Mouse (Mus musculus) left cerebral cortex, adult 11 months (tissue): ENCODE measurements around the gene Ttc27.
A peak's percentile ranks its signal among the peaks of the same experiment; 100 is the strongest.
"Not testable (repeated sequence)": the region's sequence is repeated elsewhere in the genome, so short reads cannot be mapped to it uniquely, and the experiment has no call there.

Source experiments
- DNase-seq: peaks from one replicate; pipeline ENCODE4 v3.0.0; 2022; ENCODE audit warnings: low spot score

Ttc27 gene

GRCm38 (mm10) chr17:74717618-74718151 lies at the start of gene Ttc27:
TSS of gene Ttc27 (plus strand) at chr17:74717732.
- peak; percentile 87 for DNase-seq

- DNase-seq = no peak
These were observed 49.5 kb upstream of the Ttc27 start for GRCm38 (mm10) chr17:74668010-74668409.

- DNase-seq = no peak
These were observed 47.5 kb upstream of the Ttc27 start for GRCm38 (mm10) chr17:74670031-74670430.

GRCm38 (mm10) chr17:74672446-74672845 lies 45.1 kb upstream of the Ttc27 start:
- no peak for DNase-seq

- peak; percentile 26 for DNase-seq
These were observed 44.3 kb upstream of the Ttc27 start for GRCm38 (mm10) chr17:74673251-74673650.

GRCm38 (mm10) chr17:74678061-74678460 lies 39.5 kb upstream of the Ttc27 start:
- no peak for DNase-seq

GRCm38 (mm10) chr17:74684927-74685326 lies 32.6 kb upstream of the Ttc27 start:
- DNase-seq = no peak

GRCm38 (mm10) chr17:74688555-74688954 lies 29.0 kb upstream of the Ttc27 start:
- DNase-seq = no peak

GRCm38 (mm10) chr17:74689406-74689805 lies 28.1 kb upstream of the Ttc27 start:
- DNase-seq = no peak

GRCm38 (mm10) chr17:74701661-74702060 lies 15.9 kb upstream of the Ttc27 start:
- DNase-seq = not testable (repeated sequence)

- no peak for DNase-seq
These were observed 12.1 kb upstream of the Ttc27 start for GRCm38 (mm10) chr17:74705480-74705879.

GRCm38 (mm10) chr17:74706593-74706992 lies 10.9 kb upstream of the Ttc27 start:
- DNase-seq = no peak

- DNase-seq = no peak
These were observed 9.8 kb upstream of the Ttc27 start for GRCm38 (mm10) chr17:74707637-74708152.

- DNase-seq = no peak
These were observed 6.8 kb upstream of the Ttc27 start for GRCm38 (mm10) chr17:74710731-74711130.

GRCm38 (mm10) chr17:74711627-74712026 lies 5.9 kb upstream of the Ttc27 start:
- no peak for DNase-seq

GRCm38 (mm10) chr17:74715128-74715527 lies 2.4 kb upstream of the Ttc27 start:
- no peak for DNase-seq

- DNase-seq = no peak
These were observed 1.8 kb upstream of the Ttc27 start for GRCm38 (mm10) chr17:74715724-74716123.

GRCm38 (mm10) chr17:74716643-74717042 lies 889 bp upstream of the Ttc27 start:
- no peak for DNase-seq

GRCm38 (mm10) chr17:74717091-74717617 lies 378 bp upstream of the Ttc27 start:
- DNase-seq = no peak

- DNase-seq = no peak
These were observed 15.3 kb downstream of the Ttc27 start for GRCm38 (mm10) chr17:74732872-74733271.

GRCm38 (mm10) chr17:74735392-74735791 lies 17.9 kb downstream of the Ttc27 start:
- no peak for DNase-seq

- DNase-seq = no peak
These were observed 32.1 kb downstream of the Ttc27 start for GRCm38 (mm10) chr17:74749659-74750058.

GRCm38 (mm10) chr17:74751026-74751425 lies 33.5 kb downstream of the Ttc27 start:
- DNase-seq = no peak
